Mouse (Mus musculus) liver, embryonic 12.5 days (tissue): ENCODE data around the gene Spns1. TPM values are rescaled to one million over a fixed set of nuclear protein-coding genes. Genes with fewer than 3 reads are reported as not detected.
"Not testable (repeated sequence)": the region's sequence is repeated elsewhere in the genome, so short reads cannot be mapped to it uniquely, and the experiment has no call there.

ENCODE experiments used
- ATAC-seq: fragments of 200-750 bp; cut with Nextera tagmentation; 2 replicates; pipeline ENCODE4 v1.8.0; 2017; ENCODE audit warnings: moderate number of reproducible peaks, mild to moderate bottlenecking, moderate library complexity
- H3K27ac ChIP-seq: fragments of 300-500 bp; sonication (generic); 2 replicates; pipeline ENCODE4 v1.5.1; 2016; ENCODE audit warnings: mild to moderate bottlenecking
- H3K27me3 ChIP-seq: fragments of 300-500 bp; sonication (generic); replicated peaks from 2 replicates; pipeline ENCODE4 v1.6.1; 2016; ENCODE audit warnings: mild to moderate bottlenecking, moderate library complexity
- H3K36me3 ChIP-seq: fragments of 300-500 bp; sonication (generic); 2 replicates; pipeline ENCODE4 v1.6.1; 2016; ENCODE audit warnings: mild to moderate bottlenecking, moderate library complexity
- H3K4me1 ChIP-seq: fragments of 300-500 bp; sonication (generic); 2 replicates; pipeline ENCODE4 v1.6.1; 2016
- H3K4me2 ChIP-seq: fragments of 300-500 bp; sonication (generic); 2 replicates; pipeline ENCODE4 v1.6.1; 2016; ENCODE audit warnings: mild to moderate bottlenecking, moderate library complexity
- H3K4me3 ChIP-seq: fragments of 300-500 bp; sonication (generic); 2 replicates; pipeline ENCODE4 v1.5.1; 2016; ENCODE audit warnings: mild to moderate bottlenecking, moderate library complexity
- H3K9ac ChIP-seq: fragments of 300-500 bp; sonication (generic); 2 replicates; pipeline ENCODE4 v1.6.1; 2016; ENCODE audit warnings: mild to moderate bottlenecking, moderate library complexity
- H3K9me3 ChIP-seq: fragments of 300-500 bp; sonication (generic); replicated peaks from 2 replicates; pipeline ENCODE4 v1.6.1; 2016; ENCODE audit warnings: mild to moderate bottlenecking, moderate library complexity
- WGBS: fragments of 180-500 bp; shearing (Covaris S2); methylation state at CpG from one replicate; pipeline ENCODE4 v1.1.7; 2016; ENCODE audit not compliant: insufficient replicate concordance; 5-methylcytosine and 5-hydroxymethylcytosine counted together
- polyA plus RNA-seq: library from polyadenylated mRNA; unstranded; fragments of >200 nt; fragmentation: Nextera tagmentation; extraction: Ambion mirVana; gene quantifications from 2 replicates; pipeline ENCODE4 v1.2.1, GENCODE M21; 2016

Spns1 gene
- 27.3 and 29.1 TPM in 2 replicates for polyA plus RNA-seq

- peak; percentile 93 for ATAC-seq
- peak within 1 kb of the TSS; percentile 94 for H3K4me3 ChIP-seq
- H3K36me3 ChIP-seq = peaks cover 30% of the 10 kb centered on the region
- H3K9ac ChIP-seq = peak within 1 kb of the TSS; percentile 89
- peak within 1 kb of the TSS; percentile 69 for H3K27ac ChIP-seq
- H3K27me3 ChIP-seq = no peaks in the 10 kb centered on the region
- under 1% methylated on average over 33 of the region's 33 CpGs for WGBS
- H3K9me3 ChIP-seq = no peaks in the 10 kb centered on the region
- H3K4me1 ChIP-seq = peaks cover 37% of the 10 kb centered on the region
- H3K4me2 ChIP-seq = peak within 1 kb of the TSS; percentile 97
These were observed at the start of gene Spns1 for GRCm38 (mm10) chr7:126377278-126378158. Spns1 (minus strand) TSS chr7:126377450.

- Histone ChIP-seq H3K4me1 (peaks cover 15% of the 10 kb centered on the region), H3K36me3 (no peaks in the 10 kb centered on the region), H3K4me2 (no peak overlapping the region), H3K27ac (no peak overlapping the region), H3K27me3 (no peaks in the 10 kb centered on the region), H3K4me3 (no peak overlapping the region), H3K9ac (no peak overlapping the region), H3K9me3 (0 out of 2 replicates have a peak, but pooled peaks cover 6% of the 10 kb centered on the region)
- no peak for ATAC-seq
- WGBS = 65% methylated on average over 6 of the region's 6 CpGs
These were observed 46.9 kb upstream of the Spns1 start for GRCm38 (mm10) chr7:126424161-126424560.

- H3K4me1 ChIP-seq = no peaks in the 10 kb centered on the region
- 54% methylated on average over 5 of the region's 5 CpGs for WGBS
These were observed 44.5 kb upstream of the Spns1 start for GRCm38 (mm10) chr7:126421756-126422155.

GRCm38 (mm10) chr7:126418496-126418895, 41.2 kb upstream of the Spns1 start:
- Histone ChIP-seq H3K9me3 (no peaks in the 10 kb centered on the region), H3K4me1 (no peaks in the 10 kb centered on the region), H3K4me2 (no peak overlapping the region), H3K36me3 (no peaks in the 10 kb centered on the region), H3K27me3 (peaks cover 13% of the 10 kb centered on the region), H3K9ac (no peak overlapping the region), H3K4me3 (no peak overlapping the region), H3K27ac (no peak overlapping the region)
- no peak for ATAC-seq
- 43% methylated on average over 3 of the region's 3 CpGs for WGBS

More at GRCm38 (mm10) chr7:126421756-126422155, 44.5 kb upstream of the Spns1 start:
- ATAC-seq = no peak
- Histone ChIP-seq H3K27ac (no peak overlapping the region), H3K9ac (no peak overlapping the region), H3K4me3 (no peak overlapping the region), H3K27me3 (no peaks in the 10 kb centered on the region), H3K9me3 (no peaks in the 10 kb centered on the region), H3K4me2 (no peak overlapping the region), H3K36me3 (no peaks in the 10 kb centered on the region)

- Histone ChIP-seq H3K4me1 (no peaks in the 10 kb centered on the region), H3K27ac (no peak overlapping the region), H3K4me3 (no peak overlapping the region), H3K27me3 (peaks cover 22% of the 10 kb centered on the region), H3K4me2 (no peak overlapping the region), H3K36me3 (no peaks in the 10 kb centered on the region), H3K9me3 (no peaks in the 10 kb centered on the region), H3K9ac (no peak overlapping the region)
- no peak for ATAC-seq
- WGBS = 85% methylated on average over 4 of the region's 4 CpGs
These were observed 40.4 kb upstream of the Spns1 start for GRCm38 (mm10) chr7:126417606-126418005.

GRCm38 (mm10) chr7:126417045-126417444, 39.8 kb upstream of the Spns1 start:
- Histone ChIP-seq H3K9me3 (no peaks in the 10 kb centered on the region), H3K4me3 (no peak overlapping the region), H3K4me1 (no peaks in the 10 kb centered on the region), H3K4me2 (no peak overlapping the region), H3K9ac (no peak overlapping the region), H3K27me3 (peaks cover 25% of the 10 kb centered on the region), H3K36me3 (no peaks in the 10 kb centered on the region), H3K27ac (no peak overlapping the region)
- 50% methylated on average over 8 of the region's 8 CpGs for WGBS
- no peak for ATAC-seq

- ATAC-seq = no peak
- no peak overlapping the region for H3K27ac ChIP-seq
These were observed 39.4 kb upstream of the Spns1 start for GRCm38 (mm10) chr7:126416615-126417014.

GRCm38 (mm10) chr7:126414725-126415124, 37.5 kb upstream of the Spns1 start, which contains the start of gene Cd19:
Cd19 (minus strand) TSS chr7:126414889.
- Histone ChIP-seq H3K4me1 (no peaks in the 10 kb centered on the region), H3K9me3 (no peaks in the 10 kb centered on the region), H3K27me3 (peaks cover 39% of the 10 kb centered on the region), H3K36me3 (no peaks in the 10 kb centered on the region), H3K4me3 (no peak within 1 kb of the TSS), H3K9ac (no peak within 1 kb of the TSS), H3K27ac (no peak within 1 kb of the TSS), H3K4me2 (no peak within 1 kb of the TSS)
- ATAC-seq = no peak
- WGBS = 78% methylated on average over 6 of the region's 6 CpGs

More at GRCm38 (mm10) chr7:126416615-126417014, 39.4 kb upstream of the Spns1 start:
- no peaks in the 10 kb centered on the region for H3K36me3 ChIP-seq
- 18% methylated on average over 2 of the region's 2 CpGs for WGBS
- H3K4me1 ChIP-seq = no peaks in the 10 kb centered on the region
- peaks cover 29% of the 10 kb centered on the region for H3K27me3 ChIP-seq
- no peak overlapping the region for H3K9ac ChIP-seq
- H3K4me3 ChIP-seq = no peak overlapping the region
- H3K9me3 ChIP-seq = no peaks in the 10 kb centered on the region
- no peak overlapping the region for H3K4me2 ChIP-seq

GRCm38 (mm10) chr7:126411061-126411460, 33.8 kb upstream of the Spns1 start:
- H3K9ac ChIP-seq = no peak overlapping the region
- H3K4me3 ChIP-seq = no peak overlapping the region
- no peak overlapping the region for H3K27ac ChIP-seq
- H3K4me1 ChIP-seq = no peaks in the 10 kb centered on the region
- H3K9me3 ChIP-seq = no peaks in the 10 kb centered on the region
- no peak overlapping the region for H3K4me2 ChIP-seq
- WGBS = 73% methylated on average over 4 of the region's 4 CpGs
- H3K36me3 ChIP-seq = no peaks in the 10 kb centered on the region
- ATAC-seq = no peak
- peaks cover 46% of the 10 kb centered on the region for H3K27me3 ChIP-seq

GRCm38 (mm10) chr7:126408686-126409085, 31.4 kb upstream of the Spns1 start:
- WGBS = 68% methylated on average over 2 of the region's 2 CpGs

GRCm38 (mm10) chr7:126402518-126402917, 25.3 kb upstream of the Spns1 start:
- not testable (repeated sequence) for H3K27ac ChIP-seq, H3K4me2 ChIP-seq, H3K9me3 ChIP-seq

More at GRCm38 (mm10) chr7:126408686-126409085, 31.4 kb upstream of the Spns1 start:
- no peaks in the 10 kb centered on the region for H3K9me3 ChIP-seq
- peaks cover 35% of the 10 kb centered on the region for H3K27me3 ChIP-seq
- no peak overlapping the region for H3K4me2 ChIP-seq
- H3K4me3 ChIP-seq = no peak overlapping the region
- H3K36me3 ChIP-seq = no peaks in the 10 kb centered on the region
- no peaks in the 10 kb centered on the region for H3K4me1 ChIP-seq
- H3K9ac ChIP-seq = no peak overlapping the region
- no peak for ATAC-seq
- no peak overlapping the region for H3K27ac ChIP-seq

GRCm38 (mm10) chr7:126399548-126399947, 22.3 kb upstream of the Spns1 start:
- no peak for ATAC-seq
- 6% methylated on average over 5 of the region's 5 CpGs for WGBS
- no peak overlapping the region for H3K4me3 ChIP-seq
- H3K36me3 ChIP-seq = peaks cover 2% of the 10 kb centered on the region; the same call in 1 of the 2 replicates
- H3K9ac ChIP-seq = no peak overlapping the region
- H3K27me3 ChIP-seq = no peaks in the 10 kb centered on the region
- no peak overlapping the region for H3K4me2 ChIP-seq
- peaks cover 27% of the 10 kb centered on the region for H3K4me1 ChIP-seq
- no peaks in the 10 kb centered on the region for H3K9me3 ChIP-seq
- H3K27ac ChIP-seq = no peak overlapping the region

More at GRCm38 (mm10) chr7:126402518-126402917, 25.3 kb upstream of the Spns1 start:
- H3K4me1 ChIP-seq = peaks cover 11% of the 10 kb centered on the region
- not testable (repeated sequence) for H3K36me3 ChIP-seq, ATAC-seq, H3K27me3 ChIP-seq, H3K9ac ChIP-seq, H3K4me3 ChIP-seq
- 71% methylated on average over 8 of the region's 8 CpGs for WGBS
